Mouse (Mus musculus) left cerebral cortex, adult 18-20 months (tissue): ENCODE measurements at regions not wholly inside any gene's neighbourhood (a gene's known extent, or its start where the extent isn't known, plus 50 kb on each side); places are given as distances from the start of the nearest gene placed in this dataset.
A peak's percentile ranks its signal among the peaks of the same experiment; 100 is the strongest.

Experiments used
- DNase-seq, 2 experiments: peaks; one replicate each; pipeline ENCODE4 v3.0.0; 2021 to 2022; ENCODE audit warnings: low spot score in 2 of 2, mixed read lengths in 1 of 2

DNA sequence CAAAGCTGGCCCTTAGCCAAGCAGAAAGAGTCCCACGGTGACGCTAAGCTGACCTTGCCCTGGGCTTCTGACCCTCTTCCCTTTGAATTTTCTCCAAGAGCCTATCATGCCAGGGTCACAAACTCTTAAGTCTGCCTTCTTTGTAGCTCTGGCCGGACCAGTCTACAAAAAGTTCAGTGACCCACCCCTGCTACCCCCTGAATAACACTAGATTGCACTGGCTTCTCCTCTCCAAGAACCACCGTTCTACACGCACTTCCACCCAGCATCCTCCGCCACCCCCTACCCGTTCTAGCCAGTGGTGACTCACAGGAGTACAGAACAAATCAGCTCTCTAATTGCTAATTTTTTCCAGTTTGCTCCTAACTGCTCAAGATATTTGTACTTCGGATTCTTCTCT lies 325.0 kb downstream of the Tns1 start:
- DNase-seq: peak in 1 of 2 experiments; percentile 8

DNA sequence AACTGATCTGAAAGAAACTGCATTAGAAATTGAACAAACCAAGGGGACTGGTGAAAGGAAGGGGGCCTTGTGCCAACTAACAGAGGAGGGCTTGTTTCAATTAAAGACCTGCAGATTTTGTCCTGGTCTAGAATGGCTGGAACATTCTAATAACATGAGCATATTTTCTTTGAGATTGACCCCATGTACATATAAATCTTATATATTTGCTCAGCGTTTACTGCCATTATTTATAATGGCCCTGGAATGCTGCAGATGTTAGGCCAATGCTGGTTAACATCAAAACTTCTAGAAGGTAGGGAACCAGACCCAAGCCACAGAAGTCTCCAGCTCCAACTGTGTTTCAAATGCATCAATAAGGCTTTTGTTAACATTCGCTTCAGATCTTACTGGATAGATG lies 326.4 kb downstream of the Tns1 start:
- DNase-seq: no peak

- DNase-seq: no peak
These were observed 326.8 kb downstream of the Tns1 start for GRCm38 (mm10) chr1:73797413-73797812.

- no peak for DNase-seq
These were observed 330.4 kb downstream of the Tns1 start for GRCm38 (mm10) chr1:73793871-73794270.

DNA sequence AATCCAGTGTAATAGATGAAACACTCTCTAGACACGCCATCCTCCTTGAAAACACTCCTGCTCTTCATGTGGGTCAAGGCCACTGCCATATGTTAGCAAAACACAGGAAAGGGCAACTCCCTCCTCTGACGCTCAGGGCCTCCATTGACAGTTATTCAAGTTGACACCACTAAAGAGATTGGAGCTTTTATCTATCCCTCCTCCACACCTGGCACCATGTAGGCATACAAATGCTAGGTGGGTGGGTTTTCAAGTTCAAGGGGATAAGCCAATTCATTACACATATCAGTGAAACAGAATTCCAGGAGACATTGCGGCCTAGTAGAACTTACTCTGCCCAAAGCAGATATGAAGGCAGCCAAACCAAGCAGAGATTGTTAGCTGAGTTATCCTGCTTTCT lies 331.0 kb downstream of the Tns1 start:
- no peak for DNase-seq

DNA sequence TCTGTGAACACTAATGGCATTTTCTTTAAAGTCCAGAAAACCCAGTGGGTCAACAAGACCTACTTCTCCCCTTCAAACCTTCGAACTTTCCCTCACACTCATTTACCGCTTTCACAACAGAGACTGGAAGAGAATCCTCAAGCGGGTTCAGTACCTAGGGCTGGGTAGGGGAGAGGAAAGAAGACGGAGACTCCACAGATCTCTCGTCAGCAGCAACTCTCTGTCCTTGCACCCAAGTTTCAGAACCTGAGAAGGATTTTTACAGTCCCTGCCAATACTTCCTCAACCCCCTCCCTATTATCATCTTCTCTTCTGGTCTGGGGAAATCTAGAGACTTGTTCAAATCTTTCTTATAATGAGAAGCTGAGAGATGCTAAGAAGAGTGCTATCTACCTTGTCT lies 331.9 kb downstream of the Tns1 start:
- DNase-seq: no peak

DNA sequence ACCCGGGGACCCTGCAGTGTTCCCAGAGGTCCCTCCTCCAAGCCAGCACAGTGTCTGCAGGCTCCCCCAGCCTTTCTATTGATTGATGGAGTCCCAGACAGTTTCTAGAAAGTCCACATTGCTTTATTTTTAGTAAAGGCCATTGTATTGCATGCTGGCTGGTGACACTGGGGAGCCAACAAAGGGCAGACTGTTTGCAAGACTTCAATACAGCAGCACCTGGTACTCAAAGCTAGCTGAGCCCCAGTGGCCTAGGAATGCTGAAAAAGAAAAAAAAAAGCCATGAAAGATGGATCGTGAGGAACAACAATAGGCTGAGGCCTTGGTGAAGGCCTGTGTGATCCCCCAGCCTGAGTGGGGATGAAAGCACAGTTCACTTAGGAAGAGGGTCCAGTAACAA lies 336.6 kb downstream of the Tns1 start:
- no peak for DNase-seq

GRCm38 (mm10) chr1:73787224-73787623 lies 337.0 kb downstream of the Tns1 start:
- no peak for DNase-seq

GRCm38 (mm10) chr1:73783303-73783702 lies 340.9 kb downstream of the Tns1 start:
- no peak for DNase-seq

GRCm38 (mm10) chr1:73782871-73783270 lies 341.4 kb downstream of the Tns1 start:
- no peak for DNase-seq

DNA sequence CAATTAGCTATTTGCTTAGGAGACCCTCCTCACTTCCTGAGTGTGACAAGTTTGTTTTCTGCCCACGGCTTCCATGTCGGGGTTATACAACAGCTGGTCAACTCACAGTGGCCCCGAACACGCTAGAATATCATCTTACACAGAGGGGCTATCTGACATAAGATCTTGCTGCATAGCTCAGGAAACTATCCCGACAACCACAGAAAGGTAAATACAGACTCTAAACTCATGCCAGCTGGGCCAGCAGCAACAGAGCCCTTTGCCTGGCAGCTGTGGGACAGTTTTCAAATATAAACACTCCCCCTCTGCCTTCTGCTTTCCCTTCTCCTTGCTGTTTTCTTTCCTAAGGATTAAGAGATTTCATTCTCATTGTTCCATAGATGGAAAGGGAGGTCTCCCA lies 352.5 kb downstream of the Tns1 start:
- DNase-seq: no peak

DNA sequence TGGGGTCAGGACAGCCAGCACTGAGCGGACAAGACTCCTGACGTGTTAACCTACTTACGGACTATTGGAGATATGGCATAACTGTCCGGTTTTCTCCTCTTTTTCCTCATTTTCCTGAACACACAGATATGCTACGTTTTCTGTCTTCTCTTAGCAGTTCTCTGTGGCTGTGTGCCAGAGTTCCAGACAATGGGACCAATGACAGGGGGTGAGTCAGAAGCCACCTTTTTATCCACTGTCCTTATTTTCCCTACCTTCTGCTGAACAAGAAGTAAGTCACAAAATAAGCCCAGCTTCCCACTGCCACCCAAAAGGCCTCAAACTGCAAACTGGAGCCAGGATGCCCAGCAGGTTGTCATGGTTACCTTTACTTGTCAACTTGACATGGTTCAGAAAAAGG lies 353.6 kb downstream of the Tns1 start:
- no peak for DNase-seq

- no peak for DNase-seq
These were observed 359.5 kb downstream of the Tns1 start for GRCm38 (mm10) chr1:73764611-73765333.

DNA sequence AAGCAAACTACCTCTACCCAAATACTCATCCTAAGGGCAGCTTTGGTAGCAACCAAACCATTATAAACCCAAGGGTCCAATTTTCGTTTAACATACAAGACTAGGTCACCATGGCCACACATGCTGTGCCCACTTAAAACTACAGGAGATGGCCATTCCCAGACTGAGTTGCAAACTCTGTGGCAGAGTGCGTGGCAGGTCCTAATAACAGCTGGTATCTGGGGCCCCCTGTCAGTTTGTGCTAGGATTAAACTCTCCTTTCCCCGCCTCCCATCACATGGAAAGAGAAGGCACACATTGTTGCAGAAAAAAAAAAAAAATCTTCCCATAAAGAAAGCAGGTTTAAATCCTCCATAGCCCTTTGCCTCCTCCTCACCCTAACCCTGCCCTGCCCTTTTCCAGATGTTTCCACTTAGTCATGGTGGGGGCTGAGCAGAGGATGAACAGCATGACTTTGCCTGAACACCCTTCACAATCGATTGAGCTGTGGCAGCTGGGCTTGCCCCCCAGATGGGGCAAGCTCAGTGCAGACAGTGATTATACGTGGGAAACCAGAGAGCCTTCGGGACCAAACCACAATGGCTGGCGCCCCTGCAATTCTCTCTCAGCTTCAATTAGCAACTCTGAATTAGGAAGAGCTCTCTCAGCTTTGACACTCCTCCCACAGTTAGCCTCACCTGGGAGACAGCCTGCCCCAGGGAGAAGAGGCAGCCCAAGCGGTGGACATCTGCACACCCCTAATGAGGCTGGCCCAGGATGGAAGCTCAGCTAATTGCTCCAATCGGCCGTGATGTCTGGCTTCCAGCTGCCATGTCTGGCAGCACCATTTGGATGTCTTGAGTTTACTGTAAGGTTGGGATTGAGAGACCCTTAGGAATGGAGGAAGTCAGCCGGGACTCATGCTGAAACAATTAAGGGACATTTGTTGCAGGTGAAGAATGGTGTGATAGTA lies 365.9 kb downstream of the Tns1 start:
- no peak for DNase-seq

- no peak for DNase-seq
These were observed 368.5 kb downstream of the Tns1 start for GRCm38 (mm10) chr1:73755791-73756190.

GRCm38 (mm10) chr1:73754928-73755327 lies 369.3 kb downstream of the Tns1 start:
- no peak for DNase-seq

DNA sequence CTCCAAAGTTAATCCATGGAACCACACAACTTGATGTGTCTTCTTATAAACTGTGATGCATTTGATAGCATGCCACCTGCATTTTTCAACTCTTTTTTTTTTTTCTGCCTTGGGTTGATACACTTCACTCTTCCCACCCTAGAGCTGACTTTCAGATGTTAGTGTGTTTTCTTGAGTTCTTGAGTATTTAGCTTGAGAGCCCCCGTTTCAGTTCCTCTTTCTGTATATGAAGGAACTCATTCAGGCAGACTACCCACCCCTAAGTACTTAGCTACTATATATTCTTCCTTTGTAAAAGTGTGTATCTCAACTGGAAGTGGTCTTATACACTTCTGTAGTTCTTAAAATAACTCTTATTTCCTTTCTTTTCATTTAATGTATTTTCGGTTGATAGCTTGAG lies 371.1 kb downstream of the Tns1 start:
- DNase-seq: no peak

GRCm38 (mm10) chr1:73748702-73749101 lies 375.5 kb downstream of the Tns1 start:
- no peak for DNase-seq

DNA sequence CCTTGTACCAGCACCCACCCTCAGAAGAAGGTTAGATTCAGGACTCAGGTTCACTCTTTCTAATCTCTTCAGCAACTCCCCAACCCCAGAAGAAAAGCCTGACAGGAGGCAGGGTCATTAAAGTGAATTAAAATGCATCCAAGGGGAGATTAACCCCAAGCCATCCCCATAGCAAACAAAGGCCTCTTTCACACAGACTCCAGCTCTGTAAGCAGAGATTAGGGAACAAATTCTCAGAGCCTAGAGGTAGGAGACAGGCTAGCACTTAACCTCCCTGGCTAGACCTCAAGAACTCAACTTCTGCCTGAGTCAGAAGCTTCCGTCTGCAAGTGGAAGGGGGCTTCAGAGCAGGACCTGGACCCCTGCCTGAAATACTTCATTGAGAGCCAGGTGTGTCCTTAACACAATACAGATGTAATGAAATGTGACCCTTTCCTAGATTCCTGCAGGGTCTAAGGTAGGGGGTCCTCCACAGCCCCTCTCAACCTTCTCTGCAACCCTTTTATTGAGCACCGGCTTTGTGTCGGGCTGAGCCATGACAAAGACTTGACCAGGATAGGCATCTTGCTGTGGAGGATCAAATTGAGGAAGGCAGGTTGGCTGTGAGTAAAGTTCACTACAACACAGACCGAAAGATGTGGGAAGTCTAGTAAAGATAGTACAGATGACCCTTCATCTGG lies 379.6 kb downstream of the Tns1 start:
- DNase-seq: no peak

DNA sequence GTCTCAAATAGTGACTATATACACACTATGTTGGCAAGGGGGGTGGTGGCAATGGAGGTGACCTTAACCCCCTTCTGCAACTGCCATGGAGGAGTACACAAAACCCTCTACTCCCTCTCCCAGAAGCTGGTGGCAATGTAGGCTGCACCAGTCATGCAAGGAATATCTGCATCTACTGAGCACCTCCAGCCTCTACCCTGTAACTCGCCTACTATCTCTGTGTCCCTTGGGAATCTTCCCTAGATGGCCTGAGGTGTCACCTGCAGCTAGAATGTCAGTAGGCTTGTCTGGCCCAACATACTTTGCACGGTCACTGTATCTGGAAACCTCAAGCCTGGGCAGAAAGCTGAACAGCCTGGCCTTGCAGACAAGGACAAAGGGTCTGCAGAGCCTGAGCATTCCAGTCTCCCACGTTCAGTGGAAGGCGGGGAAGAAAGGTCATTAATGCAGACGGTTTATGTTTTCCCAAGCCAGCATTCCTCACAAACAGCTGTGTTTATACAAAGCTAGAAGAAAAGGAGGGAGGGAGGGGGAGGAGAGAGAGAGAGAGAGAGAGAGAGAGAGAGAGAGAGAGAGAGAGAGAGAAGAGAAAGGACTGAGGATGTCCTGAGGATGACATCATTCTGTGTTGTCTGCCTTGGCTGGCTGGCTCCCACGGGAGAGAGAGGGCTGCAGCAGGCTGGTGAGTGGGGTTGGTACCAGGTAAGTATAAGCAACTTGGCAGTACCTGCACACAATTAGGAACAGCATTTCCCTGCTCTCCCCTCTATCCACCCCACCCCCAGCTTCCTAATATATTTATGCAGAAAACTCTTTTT lies 380.3 kb downstream of the Tns1 start:
- DNase-seq: no peak

GRCm38 (mm10) chr1:73737083-73737482 lies 387.2 kb downstream of the Tns1 start:
- DNase-seq: no peak
